Mouse (Mus musculus) midbrain, embryonic 10.5 days (tissue): ENCODE results near the gene 1700011M02Rik. TPM values are rescaled to one million over a fixed set of nuclear protein-coding genes. Genes with fewer than 3 reads are reported as not detected.

Experiments used
- polyA plus RNA-seq: library from polyadenylated mRNA; unstranded; fragments of >200 nt; fragmentation: Nextera tagmentation; extraction: Ambion mirVana; gene quantifications from 2 replicates; pipeline ENCODE4 v1.2.1, GENCODE M21; 2016

1700011M02Rik gene
- polyA plus RNA-seq, 1 experiment from 2014 or later, result not detected

Other genes starting within 250 kb of the 1700011M02Rik start
- not detected in 2 replicates for gene Gm3880, start 221.9 kb upstream of the 1700011M02Rik start, polyA plus RNA-seq
- not detected in 2 replicates for gene Gm9112, start 201.3 kb upstream of the 1700011M02Rik start, polyA plus RNA-seq
- gene Dmrtc1b, start 201.0 kb upstream of the 1700011M02Rik start, polyA plus RNA-seq, result not detected in 2 replicates
- gene Dmrtc1c1, start 105.9 kb upstream of the 1700011M02Rik start, polyA plus RNA-seq, result not detected in 2 replicates
- not detected in 2 replicates for gene Dmrtc1c2, start 54.3 kb upstream of the 1700011M02Rik start, polyA plus RNA-seq
- not detected in 2 replicates for gene 1700031F05Rik, start 40.9 kb upstream of the 1700011M02Rik start, polyA plus RNA-seq
- gene Dmrtc1a, start 218 bp upstream of the 1700011M02Rik start, polyA plus RNA-seq, result 0.12 and 0.55 TPM in 2 replicates
- not detected in 2 replicates for gene 1700018G05Rik, start 19.5 kb downstream of the 1700011M02Rik start, polyA plus RNA-seq